Mouse (Mus musculus) small intestine, adult 2 months (tissue): ENCODE measurements around the gene Cmip. TPM values are rescaled to one million over a fixed set of nuclear protein-coding genes. Genes with fewer than 3 reads are reported as not detected.

Experiments
- H3K27ac ChIP-seq: fragments of 200-500 bp; 2 replicates; pipeline ENCODE4 v1.5.1; 2012; ENCODE audit warnings: low read depth, low read length, control low read depth, inconsistent platforms; ENCODE audit not compliant: insufficient read depth
- H3K27me3 ChIP-seq: fragments of 200-500 bp; 2 replicates; pipeline ENCODE4 v1.6.1; 2012; ENCODE audit warnings: mild to moderate bottlenecking, moderate library complexity, low read length, inconsistent platforms; ENCODE audit not compliant: control insufficient read depth, insufficient read depth
- H3K36me3 ChIP-seq: fragments of 200-500 bp; 2 replicates; pipeline ENCODE4 v1.6.1; 2012; ENCODE audit warnings: mild to moderate bottlenecking, low read length, control low read depth, inconsistent platforms; ENCODE audit not compliant: control insufficient read depth, insufficient read depth
- H3K4me1 ChIP-seq: fragments of 200-500 bp; 2 replicates; pipeline ENCODE4 v1.6.1; 2012; ENCODE audit warnings: low read length, inconsistent platforms, mixed read lengths; ENCODE audit not compliant: control insufficient read depth, insufficient read depth, insufficient read length
- H3K4me3 ChIP-seq: fragments of 200-500 bp; 2 replicates; pipeline ENCODE4 v1.5.1; 2012; ENCODE audit warnings: low read depth, mild to moderate bottlenecking, control low read depth, inconsistent platforms, low read length, moderate library complexity
- CTCF ChIP-seq: fragments of 200-500 bp; IDR thresholded peaks from 2 replicates; pipeline ENCODE4 v1.5.1; 2012; ENCODE audit warnings: low read depth, mild to moderate bottlenecking, control low read depth, inconsistent platforms, low read length, moderate library complexity, mixed read lengths; ENCODE audit not compliant: insufficient replicate concordance, insufficient read length; ENCODE audit errors: extremely low read depth
- POLR2A ChIP-seq: fragments of 200-500 bp; IDR thresholded peaks from 2 replicates; pipeline ENCODE4 v1.6.1; 2012; ENCODE audit warnings: low read depth, mild to moderate bottlenecking, control low read depth, inconsistent platforms, low read length, moderate library complexity
- WGBS: fragments of 180-500 bp; shearing (Covaris S2); methylation state at CpG from one replicate; pipeline ENCODE4 v1.1.7; 2018; 5-methylcytosine and 5-hydroxymethylcytosine counted together
- polyA plus RNA-seq: library from polyadenylated mRNA; depleted of rRNA; stranded (reverse); fragments of >200 nt; gene quantifications from 2 replicates; pipeline ENCODE4 v1.2.3, GENCODE M21; 2012

The Cmip gene
- polyA plus RNA-seq, 1 experiment, result 129 TPM

DNA sequence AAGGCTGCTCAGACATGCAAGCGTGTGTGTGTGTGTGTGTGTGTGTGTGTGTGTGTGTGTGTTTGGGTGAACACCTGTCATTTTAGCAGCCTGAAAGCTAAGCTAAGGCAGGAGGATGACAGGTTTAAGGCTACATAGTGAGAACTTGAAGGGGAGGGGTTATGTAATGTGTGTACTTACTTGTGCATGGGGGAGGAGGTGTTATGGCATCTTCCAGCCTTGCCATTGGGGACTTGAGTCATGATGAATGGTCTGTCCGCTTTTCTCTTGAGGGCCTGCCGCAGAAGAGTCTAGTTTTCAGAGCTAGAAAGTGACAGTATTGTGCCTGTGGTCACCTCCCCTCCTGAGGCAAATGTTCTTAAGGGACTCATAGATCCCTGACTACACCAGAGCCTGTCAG, 174.7 kb downstream of the Cmip start:
- 93% methylated on average over 3 of the region's 3 CpGs for WGBS

DNA sequence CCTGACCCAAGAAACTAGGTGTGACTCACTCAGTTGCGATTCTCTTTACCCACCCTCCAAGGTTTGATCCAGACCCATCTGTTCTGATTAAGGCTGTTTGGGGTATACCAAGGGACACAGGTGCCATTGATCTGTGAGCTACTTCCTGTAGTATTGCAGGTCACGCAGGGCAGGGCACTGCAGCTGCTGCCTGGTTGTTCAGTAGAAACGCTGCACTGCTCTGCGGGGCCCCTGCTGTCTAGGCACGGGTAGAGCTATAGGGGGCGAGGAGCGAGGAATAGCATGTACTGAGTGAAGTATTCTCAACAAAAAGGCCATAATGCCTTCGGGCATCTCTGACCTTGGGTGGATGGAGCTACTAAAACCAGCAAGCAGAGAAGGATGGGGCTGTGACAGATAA, 175.2 kb downstream of the Cmip start:
- Histone ChIP-seq H3K4me3 (no peak overlapping the region), H3K27ac (no peak overlapping the region), H3K36me3 (peaks cover 80% of the 10 kb centered on the region), H3K4me1 (no peaks in the 10 kb centered on the region), H3K27me3 (no peaks in the 10 kb centered on the region)
- 85% methylated on average over 8 of the region's 8 CpGs for WGBS
- TF ChIP-seq CTCF (no peak), POLR2A (no peak)

More for the DNA sequence above, 174.7 kb downstream of the Cmip start:
- no peaks in the 10 kb centered on the region for H3K4me1 ChIP-seq
- no peak for TF ChIP-seq CTCF
- no peak for TF ChIP-seq POLR2A
- H3K36me3 ChIP-seq, result peaks cover 80% of the 10 kb centered on the region
- H3K27me3 ChIP-seq, result no peaks in the 10 kb centered on the region
- H3K27ac ChIP-seq, result no peak overlapping the region
- H3K4me3 ChIP-seq, result no peak overlapping the region

GRCm38 (mm10) chr8:117433968-117434367, 177.1 kb downstream of the Cmip start:
- Histone ChIP-seq H3K4me1 (no peaks in the 10 kb centered on the region), H3K27ac (no peak overlapping the region), H3K36me3 (peaks cover 83% of the 10 kb centered on the region), H3K27me3 (no peaks in the 10 kb centered on the region), H3K4me3 (no peak overlapping the region)
- 83% methylated on average over 10 of the region's 10 CpGs for WGBS
- TF ChIP-seq POLR2A (no peak), CTCF (no peak)

- TF ChIP-seq CTCF (no peak), POLR2A (no peak)
- no peak overlapping the region for H3K4me3 ChIP-seq
- no peaks in the 10 kb centered on the region for H3K27me3 ChIP-seq
- WGBS, result 94% methylated on average over 15 of the region's 15 CpGs
- peaks cover 66% of the 10 kb centered on the region for H3K36me3 ChIP-seq
- H3K27ac ChIP-seq, result no peak overlapping the region
- no peaks in the 10 kb centered on the region for H3K4me1 ChIP-seq
Observed at GRCm38 (mm10) chr8:117436786-117437185, 179.9 kb downstream of the Cmip start.

- no peaks in the 10 kb centered on the region for H3K27me3 ChIP-seq
- no peak overlapping the region for H3K4me3 ChIP-seq
- no peak overlapping the region for H3K27ac ChIP-seq
- H3K36me3 ChIP-seq, result peaks cover 62% of the 10 kb centered on the region
- no peak for TF ChIP-seq CTCF
- TF ChIP-seq POLR2A, result no peak
- H3K4me1 ChIP-seq, result no peaks in the 10 kb centered on the region
- WGBS, result 67% methylated on average over 5 of the region's 5 CpGs
Observed at GRCm38 (mm10) chr8:117437616-117438015, 180.8 kb downstream of the Cmip start.

GRCm38 (mm10) chr8:117440317-117440716, 183.5 kb downstream of the Cmip start:
- H3K4me1 ChIP-seq, result no peaks in the 10 kb centered on the region
- no peak overlapping the region for H3K27ac ChIP-seq
- H3K36me3 ChIP-seq, result peaks cover 57% of the 10 kb centered on the region
- H3K27me3 ChIP-seq, result no peaks in the 10 kb centered on the region
- TF ChIP-seq POLR2A, result no peak
- TF ChIP-seq CTCF, result no peak
- WGBS, result 75% methylated on average over 14 of the region's 14 CpGs
- no peak overlapping the region for H3K4me3 ChIP-seq

- TF ChIP-seq CTCF (no peak), POLR2A (no peak)
- Histone ChIP-seq H3K36me3 (peaks cover 55% of the 10 kb centered on the region), H3K4me3 (no peak overlapping the region), H3K27me3 (no peaks in the 10 kb centered on the region), H3K27ac (no peak overlapping the region), H3K4me1 (no peaks in the 10 kb centered on the region)
- WGBS, result 32% methylated on average over 6 of the region's 6 CpGs
Observed at GRCm38 (mm10) chr8:117440759-117441158, 183.9 kb downstream of the Cmip start.

DNA sequence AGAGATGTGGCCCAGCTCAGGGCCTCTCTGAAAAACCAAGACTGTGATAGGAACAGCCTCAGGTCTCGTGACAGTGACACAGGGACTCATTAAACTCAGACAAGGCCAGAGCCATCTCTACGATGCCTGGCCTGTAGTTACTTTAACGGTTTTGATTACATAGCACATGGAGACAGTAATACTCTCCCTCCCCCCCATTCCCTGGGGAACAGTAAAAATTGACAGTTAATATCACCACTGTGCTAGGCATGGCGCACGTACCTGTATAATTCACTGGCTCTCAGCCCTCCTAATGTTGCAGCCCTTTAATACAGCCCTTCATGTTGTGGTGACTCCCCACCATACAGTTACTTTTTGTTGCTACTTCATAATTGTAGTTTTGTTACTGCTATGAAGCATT, 188.6 kb downstream of the Cmip start:
- Histone ChIP-seq H3K27me3 (no peaks in the 10 kb centered on the region), H3K4me1 (no peaks in the 10 kb centered on the region), H3K36me3 (peaks cover 53% of the 10 kb centered on the region), H3K27ac (no peak overlapping the region), H3K4me3 (no peak overlapping the region)
- 87% methylated on average over 5 of the region's 5 CpGs for WGBS
- no peak for TF ChIP-seq CTCF
